Mouse (Mus musculus): Measurements from ENCODE around the gene Unc13d.

DNA sequence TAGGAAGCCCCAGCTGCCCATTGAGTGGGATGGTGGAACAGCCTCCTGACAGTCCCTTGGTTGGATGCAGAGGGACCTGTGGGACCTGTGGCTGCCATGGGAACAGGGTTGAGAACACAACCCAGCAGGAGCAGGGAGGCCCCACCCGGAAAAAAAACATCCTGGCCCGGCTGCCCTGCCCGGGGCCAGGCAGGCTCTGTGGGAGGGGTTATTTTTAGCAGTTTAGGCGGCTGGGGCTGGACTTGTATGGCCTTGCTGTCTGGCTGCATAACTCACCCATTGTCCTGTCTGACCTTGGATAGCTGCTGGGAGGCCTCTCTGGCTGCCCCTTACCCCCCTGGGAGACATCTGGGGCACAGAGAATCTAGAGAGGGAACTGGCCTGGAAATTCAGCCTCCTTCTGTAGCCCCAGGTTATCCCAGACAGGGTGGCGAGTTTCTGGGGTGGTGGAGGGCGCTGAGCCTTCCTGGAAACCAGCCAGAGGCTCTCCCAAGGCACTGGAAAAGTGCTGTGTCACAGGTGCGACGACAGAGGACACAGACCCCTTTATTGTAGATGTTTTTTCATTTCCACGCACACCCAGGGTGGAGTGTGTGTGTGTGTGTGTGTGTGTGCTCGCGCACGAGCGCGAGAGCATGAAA lies 26.4 kb upstream of the Unc13d start:
- TF ChIP-seq TAL1 (IDR thresholded peaks at IDR 0.05; ENCODE audit: low read length) (no peak), GATA1 (IDR thresholded peaks at IDR 0.05; ENCODE audit: low read length) (no peak)

Data from erythroblast, embryonic 14.5 days (primary cell).